ENCODE assay signal across 8 mouse cellular contexts in genomic region chr7:110018631-110019482, GRCm38 (mm10). TPM values are rescaled to one million over a fixed set of nuclear protein-coding genes. Genes with fewer than 3 reads are reported as not detected.
DNase-seq lines count a peak whose midpoint lies in the region; ATAC-seq lines count a peak whose summit lies in the region.

No protein-coding gene starts in this region.

- peak overlapping the region; percentile 89 for H3K27ac ChIP-seq in hindbrain, embryonic 16.5 days (ENCODE audit: low read depth, low read length)
- peak overlapping the region; percentile 19; the same call in 1 of the 2 replicates for H3K27ac ChIP-seq in macrophage

- no peaks in the 10 kb centered on the region for H3K36me3 ChIP-seq in hindbrain, embryonic 16.5 days (ENCODE audit: control insufficient read depth, insufficient read depth, low read length)
- no peaks in the 10 kb centered on the region for H3K36me3 ChIP-seq in macrophage (ENCODE audit: inconsistent target)

- ATAC-seq in hindbrain, embryonic 16.5 days = peak; percentile 77

- peak; percentile 8 for DNase-seq in T-cell, adult 2 months (ENCODE audit: low spot score)
- DNase-seq in cerebellum, postnatal 10 days = peak; percentile 75 to 78
- DNase-seq in gastrocnemius, adult 8-10 months (ENCODE audit: low spot score in 2 of 2) = peak; percentile 59 to 73
- DNase-seq in left cerebral cortex, adult 8-10 months (ENCODE audit: low spot score in 2 of 2) = peak; percentile 22
- DNase-seq in right cerebral cortex, postnatal 36 days (ENCODE audit: low spot score in 2 of 2) = peak; percentile 24 to 30
- no peak for DNase-seq in yolk sac, embryonic 10.5 days (ENCODE audit: low spot score)

- no peaks in the 10 kb centered on the region for H3K9me3 ChIP-seq in hindbrain, embryonic 16.5 days (ENCODE audit: control insufficient read depth, low read length)

- peaks cover 53% of the 10 kb centered on the region for H3K79me2 ChIP-seq in macrophage (ENCODE audit: inconsistent target)

- H3K4me3 ChIP-seq in hindbrain, embryonic 16.5 days (ENCODE audit: low read length) = peak overlapping the region; percentile 89
- peak overlapping the region; percentile 86 for H3K4me3 ChIP-seq in macrophage (ENCODE audit: inconsistent target)

- under 1% methylated on average over 42 of the region's 42 CpGs for WGBS in hindbrain, embryonic 16.5 days
- 4% methylated on average over 36 of the region's 42 CpGs for WGBS in macrophage (ENCODE audit: missing documents)

- H3K9ac ChIP-seq in hindbrain, embryonic 16.5 days (ENCODE audit: low read depth, low read length) = peak overlapping the region; percentile 97

- peaks cover 7% of the 10 kb centered on the region for H3K4me1 ChIP-seq in hindbrain, embryonic 16.5 days (ENCODE audit: control insufficient read depth, insufficient read depth, low read depth, low read length)

- no peaks in the 10 kb centered on the region for H3K27me3 ChIP-seq in hindbrain, embryonic 16.5 days (replicated peaks; ENCODE audit: control insufficient read depth, insufficient read depth, low read length)

- H3K4me2 ChIP-seq in hindbrain, embryonic 16.5 days (ENCODE audit: low read length) = peak overlapping the region; percentile 77

RNA-seq across cellular contexts. Expression of gene Ipo7, which starts 0.8 kb away (rescaled TPM):
- 100 to 1,000 TPM in 1 of 4 experiments, 10 to 100 TPM in 3; 79.8 to 101 (median 90.9) TPM for total RNA-seq in gastrocnemius, adult 8-10 months (2022)
- 42.6 and 50.0 TPM in 2 replicates for polyA plus RNA-seq in hindbrain, embryonic 16.5 days (2015; fragmentation: Nextera tagmentation; extraction: Ambion mirVana)
- total RNA-seq in left cerebral cortex, adult 8-10 months (2022) = 100 to 1,000 TPM in 1 of 4 experiments, 10 to 100 TPM in 3; 89.3 to 101 (median 94.8) TPM
- 10 to 100 TPM; 42.8 to 90.2 (median 70.0) TPM for total RNA-seq in macrophage (2018; cell fraction: chromatin; rRNA removed)
- 10 to 100 TPM; 41.7 to 64.7 (median 54.8) TPM for total RNA-seq in macrophage (2018; cell fraction: cytosol; rRNA removed)
- total RNA-seq in macrophage (2018; cell fraction: nucleus; rRNA removed) = 100 to 1,000 TPM in 3 of 26 experiments, 10 to 100 TPM in 23; 44.1 to 124 (median 60.1) TPM
- 47.4 to 71.0 TPM (median 47.9 TPM) in 3 replicates for polyA plus RNA-seq in macrophage (2018)

RNA-seq across cellular contexts. Expression of gene Tmem41b, which starts 32.1 kb away (rescaled TPM):
- total RNA-seq in gastrocnemius, adult 8-10 months (2022) = 10 to 100 TPM; 17.6 to 26.6 (median 22.4) TPM
- 62.2 and 65.8 TPM in 2 replicates for polyA plus RNA-seq in hindbrain, embryonic 16.5 days (2015; fragmentation: Nextera tagmentation; extraction: Ambion mirVana)
- total RNA-seq in left cerebral cortex, adult 8-10 months (2022) = 10 to 100 TPM; 40.4 to 57.3 (median 48.1) TPM
- total RNA-seq in macrophage (2018; cell fraction: chromatin; rRNA removed) = 10 to 100 TPM; 28.3 to 95.6 (median 56.4) TPM
- total RNA-seq in macrophage (2018; cell fraction: cytosol; rRNA removed) = 10 to 100 TPM; 48.1 to 68.1 (median 53.5) TPM
- 100 to 1,000 TPM in 2 of 26 experiments, 10 to 100 TPM in 24; 30.4 to 111 (median 71.6) TPM for total RNA-seq in macrophage (2018; cell fraction: nucleus; rRNA removed)
- polyA plus RNA-seq in macrophage (2018) = 49.5 to 57.5 TPM (median 51.3 TPM) in 3 replicates

RNA-seq across cellular contexts. Expression of gene Zfp143, which starts 42.2 kb away (rescaled TPM):
- 10 to 100 TPM in 2 of 4 experiments, 1 to 10 TPM in 2; 7.2 to 12.1 (median 10.4) TPM for total RNA-seq in gastrocnemius, adult 8-10 months (2022)
- polyA plus RNA-seq in hindbrain, embryonic 16.5 days (2015; fragmentation: Nextera tagmentation; extraction: Ambion mirVana) = 13.4 and 13.6 TPM in 2 replicates
- total RNA-seq in left cerebral cortex, adult 8-10 months (2022) = 10 to 100 TPM in 3 of 4 experiments, 1 to 10 TPM in 1; 9.2 to 11.1 (median 10.6) TPM
- total RNA-seq in macrophage (2018; cell fraction: chromatin; rRNA removed) = 10 to 100 TPM in 24 of 26 experiments, 1 to 10 TPM in 2; 4.6 to 27.2 (median 20.6) TPM
- 10 to 100 TPM in 20 of 26 experiments, 1 to 10 TPM in 6; 6.5 to 14.9 (median 11.1) TPM for total RNA-seq in macrophage (2018; cell fraction: cytosol; rRNA removed)
- total RNA-seq in macrophage (2018; cell fraction: nucleus; rRNA removed) = 10 to 100 TPM in 22 of 26 experiments, 1 to 10 TPM in 4; 7.5 to 25.9 (median 17.0) TPM
- polyA plus RNA-seq in macrophage (2018) = 9.7 to 17.2 TPM (median 11.3 TPM) in 3 replicates

RNA-seq across cellular contexts. Expression of gene Dennd5a, which starts 58.6 kb away (rescaled TPM):
- total RNA-seq in gastrocnemius, adult 8-10 months (2022) = 10 to 100 TPM; 41.5 to 49.6 (median 45.4) TPM
- 34.6 and 36.5 TPM in 2 replicates for polyA plus RNA-seq in hindbrain, embryonic 16.5 days (2015; fragmentation: Nextera tagmentation; extraction: Ambion mirVana)
- total RNA-seq in left cerebral cortex, adult 8-10 months (2022) = 100 to 1,000 TPM; 213 to 277 (median 242) TPM
- total RNA-seq in macrophage (2018; cell fraction: chromatin; rRNA removed) = 100 to 1,000 TPM; 116 to 908 (median 195) TPM
- 100 to 1,000 TPM in 3 of 26 experiments, 10 to 100 TPM in 23; 49.2 to 143 (median 73.8) TPM for total RNA-seq in macrophage (2018; cell fraction: cytosol; rRNA removed)
- 100 to 1,000 TPM in 19 of 26 experiments, 10 to 100 TPM in 7; 77.2 to 518 (median 143) TPM for total RNA-seq in macrophage (2018; cell fraction: nucleus; rRNA removed)
- polyA plus RNA-seq in macrophage (2018) = 50.8 to 79.4 TPM (median 79.0 TPM) in 3 replicates
